Mouse (Mus musculus) hindbrain, embryonic 11.5 days (tissue): ENCODE data around the gene St6galnac3. TPM values are rescaled to one million over a fixed set of nuclear protein-coding genes. Genes with fewer than 3 reads are reported as not detected.

ENCODE experiments used
- ATAC-seq: fragments of 200-750 bp; cut with Nextera tagmentation; 2 replicates; pipeline ENCODE4 v1.8.0; 2017; ENCODE audit warnings: mild to moderate bottlenecking, moderate TSS enrichment, moderate library complexity; ENCODE audit not compliant: low FRiP score
- DNase-seq: peaks from one replicate; pipeline ENCODE4 v3.0.0-alpha.2; 2015; ENCODE audit warnings: low spot score
- H3K27ac ChIP-seq: fragments of 300-500 bp; sonication (generic); 2 replicates; pipeline ENCODE4 v1.5.1; 2014; ENCODE audit warnings: mild to moderate bottlenecking, low read depth, low read length
- H3K27me3 ChIP-seq: fragments of 300-500 bp; sonication (generic); 2 replicates; pipeline ENCODE4 v1.6.1; 2014; ENCODE audit warnings: mild to moderate bottlenecking, low read length, moderate library complexity, mixed read lengths; ENCODE audit not compliant: control insufficient read depth, insufficient read depth
- H3K36me3 ChIP-seq: fragments of 300-500 bp; sonication (generic); 2 replicates; pipeline ENCODE4 v1.6.1; 2014; ENCODE audit warnings: mild to moderate bottlenecking, low read length, moderate library complexity, mixed read lengths; ENCODE audit not compliant: control insufficient read depth, insufficient read depth
- H3K4me1 ChIP-seq: fragments of 300-500 bp; sonication (generic); replicated peaks from 2 replicates; pipeline ENCODE4 v1.6.1; 2014; ENCODE audit warnings: low read length, mixed read lengths; ENCODE audit not compliant: control insufficient read depth, insufficient read depth
- H3K4me2 ChIP-seq: fragments of 300-500 bp; sonication (generic); replicated peaks from 2 replicates; pipeline ENCODE4 v1.6.1; 2014; ENCODE audit warnings: mild to moderate bottlenecking, low read depth, low read length
- H3K4me3 ChIP-seq: fragments of 300-500 bp; sonication (generic); 2 replicates; pipeline ENCODE4 v1.5.1; 2014; ENCODE audit warnings: low read depth, low read length
- H3K9ac ChIP-seq: fragments of 300-500 bp; sonication (generic); 2 replicates; pipeline ENCODE4 v1.6.1; 2014; ENCODE audit warnings: low read depth, low read length
- H3K9me3 ChIP-seq: fragments of 300-500 bp; sonication (generic); 2 replicates; pipeline ENCODE4 v1.6.1; 2016; ENCODE audit warnings: low read length; ENCODE audit not compliant: control insufficient read depth
- WGBS: fragments of 180-500 bp; shearing (Covaris S2); extraction: QIAGEN DNeasy Blood & Tissue Kit; methylation state at CpG from one replicate; pipeline ENCODE4 v1.1.7; 2014; 5-methylcytosine and 5-hydroxymethylcytosine counted together
- polyA plus RNA-seq: library from polyadenylated mRNA; unstranded; fragments of >200 nt; fragmentation: Nextera tagmentation; extraction: Ambion mirVana; gene quantifications from 2 replicates; pipeline ENCODE4 v1.2.1, GENCODE M21; 2014

Gene St6galnac3
- polyA plus RNA-seq, 1 experiment from 2014 or later, result 34.8 TPM

DNA sequence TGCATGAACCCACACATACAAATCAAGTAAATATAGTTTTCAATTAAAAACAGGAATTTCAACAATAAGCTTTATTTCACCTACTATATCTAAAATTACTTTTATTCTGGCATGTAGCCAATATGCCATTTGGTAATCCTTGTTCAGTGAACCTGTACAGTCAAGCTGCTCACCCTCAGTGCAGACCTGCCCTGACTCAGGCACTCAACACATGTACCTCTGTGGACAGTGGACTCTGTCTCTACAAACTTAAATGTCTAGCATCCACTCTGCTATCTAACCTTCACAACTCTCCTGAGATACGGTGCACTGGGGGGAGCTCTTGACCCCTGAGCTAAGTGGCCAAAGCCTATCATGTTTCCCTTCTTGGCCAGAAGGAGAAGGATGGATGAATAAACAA, 137.4 kb downstream of the St6galnac3 start:
- Histone ChIP-seq H3K36me3 (no peaks in the 10 kb centered on the region), H3K4me2 (no peak overlapping the region), H3K27ac (no peak overlapping the region), H3K4me1 (no peaks in the 10 kb centered on the region), H3K9ac (no peak overlapping the region), H3K27me3 (no peaks in the 10 kb centered on the region), H3K4me3 (no peak overlapping the region), H3K9me3 (no peaks in the 10 kb centered on the region)
- 55% methylated on average over 1 of the region's 1 CpGs for WGBS
- ATAC-seq (no peak), DNase-seq (no peak)

DNA sequence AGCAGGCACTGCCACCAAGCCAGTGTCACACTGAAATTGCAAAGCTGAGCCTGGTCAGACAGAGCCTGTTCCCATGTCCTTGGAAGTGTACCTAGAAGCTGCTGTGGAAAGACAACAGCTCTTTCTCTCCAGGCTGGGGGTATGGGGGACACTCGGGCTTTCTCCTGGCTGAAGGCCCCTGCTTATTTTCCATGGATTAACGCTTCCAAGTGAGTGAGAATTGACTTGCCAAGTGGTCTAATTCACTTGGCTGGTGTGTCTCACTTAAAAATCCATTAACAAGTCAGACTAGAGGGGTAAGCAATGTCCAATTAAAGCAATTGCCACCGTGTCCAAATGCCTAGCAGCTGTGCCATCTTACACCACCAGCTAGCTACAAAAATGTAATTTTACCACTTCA, 140.1 kb downstream of the St6galnac3 start:
- H3K36me3 ChIP-seq, result no peaks in the 10 kb centered on the region
- no peak overlapping the region for H3K4me2 ChIP-seq
- H3K9me3 ChIP-seq, result no peaks in the 10 kb centered on the region
- H3K9ac ChIP-seq, result no peak overlapping the region
- H3K4me1 ChIP-seq, result no peaks in the 10 kb centered on the region
- 74% methylated on average over 3 of the region's 3 CpGs for WGBS
- no peaks in the 10 kb centered on the region for H3K27me3 ChIP-seq
- no peak for DNase-seq
- H3K4me3 ChIP-seq, result no peak overlapping the region
- ATAC-seq, result no peak
- H3K27ac ChIP-seq, result no peak overlapping the region

DNA sequence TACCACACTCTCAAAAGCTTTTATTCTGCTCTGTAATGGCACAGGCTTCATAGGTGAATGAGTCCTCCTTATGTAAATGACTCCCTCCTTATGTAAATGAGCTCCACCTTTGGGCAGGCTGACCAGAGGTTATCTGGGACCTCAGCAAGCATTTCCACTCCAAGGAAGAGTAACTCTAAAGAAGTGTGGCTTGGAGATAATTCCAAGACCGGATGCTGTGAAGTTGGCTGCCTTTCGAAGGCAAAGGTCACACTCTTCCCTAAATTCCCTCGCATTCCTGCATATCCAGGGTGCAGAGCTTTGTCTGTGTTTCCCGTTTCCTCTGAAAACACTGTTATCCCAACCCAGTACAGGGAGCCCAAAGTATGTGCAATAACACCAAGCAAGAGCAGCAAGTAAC, 142.9 kb downstream of the St6galnac3 start:
- DNase-seq (no peak), ATAC-seq (no peak)
- Histone ChIP-seq H3K36me3 (no peaks in the 10 kb centered on the region), H3K4me2 (no peak overlapping the region), H3K4me3 (no peak overlapping the region), H3K4me1 (no peaks in the 10 kb centered on the region), H3K9ac (no peak overlapping the region), H3K27me3 (no peaks in the 10 kb centered on the region), H3K9me3 (no peaks in the 10 kb centered on the region), H3K27ac (no peak overlapping the region)
- 49% methylated on average over 4 of the region's 4 CpGs for WGBS

DNA sequence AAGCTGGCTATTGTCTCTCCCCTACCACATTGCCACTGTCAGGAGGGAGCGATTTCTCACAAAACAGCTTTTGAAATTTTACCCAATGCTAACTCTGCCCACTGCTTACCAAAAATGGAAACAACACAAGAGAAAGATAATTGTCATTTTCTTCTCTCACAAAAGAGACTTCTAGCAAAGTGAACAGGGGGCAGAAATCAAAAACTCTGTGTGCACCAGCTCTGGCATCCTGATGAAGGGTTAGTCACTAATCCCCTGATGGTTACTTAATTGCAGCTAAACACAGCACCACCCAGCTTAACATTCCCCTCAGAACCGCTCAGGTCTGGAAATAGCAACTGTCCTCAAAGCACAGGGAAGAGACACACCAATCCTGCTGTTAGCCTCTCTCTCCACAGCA, 144.3 kb downstream of the St6galnac3 start:
- Histone ChIP-seq H3K4me2 (no peak overlapping the region), H3K4me3 (no peak overlapping the region), H3K9ac (no peak overlapping the region), H3K4me1 (no peaks in the 10 kb centered on the region), H3K27ac (no peak overlapping the region), H3K9me3 (no peaks in the 10 kb centered on the region), H3K27me3 (no peaks in the 10 kb centered on the region), H3K36me3 (no peaks in the 10 kb centered on the region)
- ATAC-seq (no peak), DNase-seq (no peak)
- WGBS, result 78% methylated on average over 2 of the region's 2 CpGs

DNA sequence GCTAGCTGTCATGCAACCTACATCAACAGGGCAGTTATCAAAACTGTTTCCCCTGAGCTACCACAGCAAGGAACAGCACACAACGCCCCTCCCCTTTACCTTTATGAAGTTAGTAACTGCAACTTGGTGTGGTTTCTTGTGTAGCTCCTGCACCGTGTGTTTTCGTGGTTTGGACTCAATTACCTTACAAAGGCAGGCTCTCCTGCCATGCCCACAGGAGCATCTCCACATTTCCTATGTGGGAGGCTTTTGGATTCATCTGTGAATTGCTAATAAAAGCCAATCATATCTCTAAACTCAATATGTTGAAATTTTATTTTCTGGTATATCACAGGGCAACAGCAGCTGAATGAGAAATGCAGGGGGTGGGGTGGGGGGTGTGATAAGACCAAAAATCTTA, 144.8 kb downstream of the St6galnac3 start:
- Histone ChIP-seq H3K27me3 (no peaks in the 10 kb centered on the region), H3K9ac (no peak overlapping the region), H3K4me1 (no peaks in the 10 kb centered on the region), H3K4me2 (no peak overlapping the region), H3K36me3 (no peaks in the 10 kb centered on the region), H3K9me3 (no peaks in the 10 kb centered on the region), H3K27ac (no peak overlapping the region), H3K4me3 (no peak overlapping the region)
- ATAC-seq, result no peak
- no peak for DNase-seq
- WGBS, result 90% methylated on average over 3 of the region's 3 CpGs

DNA sequence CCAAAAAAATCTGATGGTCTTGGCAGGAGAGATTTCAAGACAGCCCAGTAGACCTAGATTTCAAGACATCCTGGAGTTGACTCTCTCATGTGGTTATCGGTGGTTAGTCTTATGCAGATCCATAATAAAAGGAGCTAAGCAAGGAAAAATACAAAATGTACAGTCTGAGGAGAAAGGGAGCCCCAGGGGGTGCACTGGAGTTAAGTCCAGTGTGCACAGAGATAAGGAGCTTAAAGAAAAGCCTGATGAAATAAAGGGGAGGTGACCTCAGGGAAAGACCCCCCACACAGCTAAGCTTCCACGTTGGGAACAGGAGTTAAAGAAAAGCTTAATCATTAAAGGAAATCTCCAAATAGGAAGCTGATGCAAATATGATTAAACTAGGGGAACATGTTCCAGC, 147.7 kb downstream of the St6galnac3 start:
- H3K9me3 ChIP-seq, result no peaks in the 10 kb centered on the region
- ATAC-seq (no peak), DNase-seq (no peak)
- H3K27ac ChIP-seq, result no peak overlapping the region
- H3K4me3 ChIP-seq, result no peak overlapping the region
- no peaks in the 10 kb centered on the region for H3K27me3 ChIP-seq
- H3K4me1 ChIP-seq, result no peaks in the 10 kb centered on the region
- H3K36me3 ChIP-seq, result no peaks in the 10 kb centered on the region
- no peak overlapping the region for H3K4me2 ChIP-seq
- no peak overlapping the region for H3K9ac ChIP-seq
- WGBS, result 83% methylated on average over 2 of the region's 2 CpGs

DNA sequence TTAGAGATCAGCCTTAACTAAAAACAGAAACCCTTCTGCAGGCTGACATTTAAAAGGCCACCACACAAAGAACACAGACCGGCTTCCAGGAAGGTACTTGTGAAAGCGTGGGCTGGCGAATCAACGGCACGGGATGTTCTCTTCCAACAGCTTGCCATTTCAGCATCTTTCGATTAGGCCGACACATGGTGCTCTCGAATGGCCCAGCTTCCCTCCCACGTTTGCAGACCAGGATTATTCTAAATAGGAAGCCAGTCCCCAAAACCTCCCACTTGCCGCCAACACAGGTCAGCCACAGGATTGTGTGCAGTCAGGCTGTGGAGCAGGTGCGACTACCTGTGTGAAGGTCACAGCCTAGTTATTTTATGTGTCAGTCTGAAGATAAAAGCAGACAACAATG, 153.8 kb downstream of the St6galnac3 start:
- no peaks in the 10 kb centered on the region for H3K9me3 ChIP-seq
- H3K27ac ChIP-seq, result no peak overlapping the region
- H3K4me3 ChIP-seq, result no peak overlapping the region
- H3K4me2 ChIP-seq, result no peak overlapping the region
- H3K4me1 ChIP-seq, result no peaks in the 10 kb centered on the region
- no peak for ATAC-seq
- no peak for DNase-seq
- no peaks in the 10 kb centered on the region for H3K36me3 ChIP-seq
- WGBS, result 92% methylated on average over 11 of the region's 11 CpGs
- no peaks in the 10 kb centered on the region for H3K27me3 ChIP-seq
- no peak overlapping the region for H3K9ac ChIP-seq

DNA sequence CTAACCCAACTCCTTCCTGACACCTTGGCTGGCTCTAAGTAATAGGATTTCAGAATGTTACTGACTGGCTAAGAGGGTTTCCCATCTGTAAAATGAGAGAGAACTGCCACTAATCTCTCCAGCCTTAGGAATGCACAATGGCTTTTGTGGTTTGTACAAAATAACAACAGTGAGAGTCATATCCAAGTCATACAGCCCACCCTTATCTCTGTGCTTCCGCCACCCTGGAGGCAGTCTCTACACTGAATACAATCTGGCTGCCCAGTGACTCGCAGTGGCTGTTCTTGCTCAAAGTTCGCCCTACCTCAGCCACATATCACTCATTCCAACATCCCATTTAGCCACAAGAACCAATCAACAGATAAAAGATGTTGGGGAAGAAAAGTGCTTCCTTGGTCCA, 156.2 kb downstream of the St6galnac3 start:
- no peaks in the 10 kb centered on the region for H3K9me3 ChIP-seq
- no peak overlapping the region for H3K4me3 ChIP-seq
- H3K36me3 ChIP-seq, result no peaks in the 10 kb centered on the region
- ATAC-seq (no peak), DNase-seq (no peak)
- WGBS, result 94% methylated on average over 3 of the region's 3 CpGs
- no peaks in the 10 kb centered on the region for H3K4me1 ChIP-seq
- H3K27ac ChIP-seq, result no peak overlapping the region
- no peak overlapping the region for H3K4me2 ChIP-seq
- H3K9ac ChIP-seq, result no peak overlapping the region
- H3K27me3 ChIP-seq, result no peaks in the 10 kb centered on the region

DNA sequence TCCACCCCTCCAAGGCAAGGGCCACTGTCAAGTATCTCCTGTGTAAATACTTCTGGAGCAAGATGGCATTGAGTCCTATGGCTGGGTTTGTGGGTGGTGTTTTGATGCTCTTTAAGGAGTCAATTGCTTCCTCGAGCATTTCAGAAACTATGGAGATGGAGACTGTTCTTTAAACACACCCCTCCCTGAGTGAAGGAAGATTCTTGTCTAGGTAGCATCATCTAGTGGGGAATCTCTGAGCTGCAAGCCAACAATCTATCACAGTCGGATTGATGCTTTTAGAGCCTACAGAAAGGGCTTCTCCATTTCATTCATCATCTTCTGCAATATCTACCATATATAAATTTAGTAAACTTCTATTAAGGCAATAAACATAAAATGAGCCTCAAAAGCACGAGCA, 157.1 kb downstream of the St6galnac3 start:
- DNase-seq (no peak), ATAC-seq (no peak)
- H3K4me3 ChIP-seq, result no peak overlapping the region
- WGBS, result 86% methylated on average over 3 of the region's 3 CpGs
- no peaks in the 10 kb centered on the region for H3K4me1 ChIP-seq
- no peak overlapping the region for H3K9ac ChIP-seq
- H3K27me3 ChIP-seq, result no peaks in the 10 kb centered on the region
- H3K36me3 ChIP-seq, result no peaks in the 10 kb centered on the region
- H3K27ac ChIP-seq, result no peak overlapping the region
- no peak overlapping the region for H3K4me2 ChIP-seq
- H3K9me3 ChIP-seq, result no peaks in the 10 kb centered on the region
